Mouse (Mus musculus): ENCODE results near the gene Rif1.

The Rif1 gene

DNA sequence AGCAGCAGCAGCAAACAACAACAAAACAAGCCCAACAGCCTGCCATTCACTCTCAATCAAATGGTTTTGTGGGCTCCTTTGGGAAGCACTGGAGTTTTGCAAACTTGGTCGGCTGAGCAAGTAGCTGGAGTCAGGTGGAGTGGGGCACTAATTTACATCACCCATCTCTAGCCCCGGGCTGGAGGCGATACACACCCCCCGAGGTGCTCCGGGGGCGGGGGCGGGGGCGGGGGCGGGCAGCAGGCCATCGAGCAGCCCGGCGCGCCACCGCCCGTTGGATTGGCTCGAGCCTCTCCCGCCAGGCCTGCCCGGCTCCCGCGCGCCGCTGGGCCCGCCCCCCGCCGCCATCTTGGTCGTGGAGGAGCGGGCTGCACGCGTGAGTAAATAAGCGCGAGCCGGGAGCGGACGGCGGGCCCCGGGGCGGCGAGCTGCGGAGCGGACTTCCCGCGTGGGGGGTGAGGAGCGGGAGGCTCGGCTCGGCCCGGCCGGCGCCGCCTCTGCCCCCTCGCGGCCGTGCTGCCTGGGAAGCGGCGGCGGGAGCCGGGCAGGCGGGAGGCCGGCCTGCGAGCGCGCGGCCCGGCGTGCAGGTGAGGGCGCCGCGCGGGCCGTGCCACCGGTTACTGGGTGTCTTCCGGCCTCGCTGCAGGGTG is at the start of gene Rif1:
TSS of gene Rif1 (plus strand) at position 342 of the 650 bp plus-strand sequence.
- DNase-seq (ENCODE audit: extremely low read depth, low read depth, low spot score) = no peak

- DNase-seq (ENCODE audit: extremely low read depth, low read depth, low spot score) = no peak
Observed at GRCm38 (mm10) chr2:52027061-52027460, 45.6 kb upstream of the Rif1 start.

DNA sequence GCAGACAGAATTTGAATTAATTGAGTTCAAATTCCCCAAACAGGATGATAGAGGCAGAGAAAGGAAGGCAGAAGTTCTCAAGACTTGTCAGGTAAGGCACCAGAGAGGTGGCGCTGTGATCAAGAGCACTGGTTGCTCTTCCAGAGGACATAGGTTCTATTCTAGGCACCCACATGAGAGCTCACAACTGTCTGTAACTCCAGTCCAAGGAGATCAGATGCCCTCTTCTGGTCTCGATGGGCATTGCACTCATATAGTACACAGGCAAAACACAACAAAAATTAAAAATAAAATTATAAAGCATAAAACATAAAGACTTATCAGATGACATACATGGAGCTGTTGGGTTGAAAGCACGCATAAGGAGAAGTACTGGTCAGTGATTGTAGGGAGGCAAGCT is 43.2 kb upstream of the Rif1 start:
- no peak for DNase-seq (ENCODE audit: extremely low read depth, low read depth, low spot score)

DNA sequence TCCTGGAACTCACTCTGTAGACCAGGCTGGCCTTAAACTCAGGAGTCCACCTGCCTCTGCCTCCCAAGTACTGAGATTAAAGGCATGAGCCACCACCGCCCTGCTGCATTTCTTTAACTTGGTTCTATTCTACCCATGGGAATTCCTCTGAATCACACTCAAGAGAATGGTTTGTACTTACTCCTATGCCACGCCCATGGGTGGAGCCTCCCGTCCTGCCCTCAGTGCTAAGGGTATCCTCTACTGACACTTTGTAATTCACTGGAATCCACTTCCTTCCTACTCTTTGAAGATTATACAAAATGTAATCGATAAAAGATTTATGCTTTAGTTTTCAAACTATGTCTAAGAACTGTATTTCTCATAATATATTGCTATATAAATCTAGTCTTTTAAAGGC is 41.1 kb upstream of the Rif1 start:
- DNase-seq (ENCODE audit: extremely low read depth, low read depth, low spot score) = no peak

DNA sequence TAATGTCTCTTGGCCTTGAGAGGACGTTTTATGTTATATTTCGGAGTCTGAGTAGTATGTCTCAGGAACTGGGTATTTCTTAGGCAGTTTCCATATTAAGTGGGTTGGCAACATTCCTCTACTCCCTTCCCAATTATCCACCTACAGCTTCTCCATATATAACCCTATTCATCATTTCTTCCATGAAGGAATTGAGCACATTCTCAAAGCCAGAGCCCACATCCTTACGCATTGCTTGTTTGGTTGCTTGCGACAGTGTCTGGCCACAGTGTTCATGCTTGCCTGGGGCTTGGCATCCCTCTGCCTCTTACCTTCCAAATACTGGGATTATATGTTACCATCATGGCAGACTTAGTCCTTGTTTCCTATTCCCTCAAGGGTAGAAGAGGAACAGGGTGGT is 38.0 kb upstream of the Rif1 start:
- DNase-seq (ENCODE audit: extremely low read depth, low read depth, low spot score) = no peak

DNA sequence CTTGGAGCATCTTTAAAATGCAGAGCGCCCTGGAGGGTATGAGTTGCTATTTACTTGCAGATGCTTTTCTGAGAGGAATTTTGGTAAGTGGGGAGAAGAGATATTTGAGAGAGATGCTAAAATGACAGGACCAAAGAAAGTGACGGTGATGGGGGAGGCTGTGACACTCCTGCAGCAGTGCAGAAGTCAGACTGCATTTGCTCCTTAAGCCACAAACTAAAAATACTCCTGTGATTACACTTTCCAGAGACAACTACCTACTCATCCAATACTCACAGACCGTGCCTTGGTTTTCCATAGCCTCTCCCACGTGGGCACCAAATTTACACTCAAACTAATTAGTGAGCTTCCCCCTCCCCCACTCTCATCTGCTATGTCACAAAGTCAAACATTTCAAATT is 37.5 kb upstream of the Rif1 start:
- DNase-seq (ENCODE audit: extremely low read depth, low read depth, low spot score) = no peak

DNA sequence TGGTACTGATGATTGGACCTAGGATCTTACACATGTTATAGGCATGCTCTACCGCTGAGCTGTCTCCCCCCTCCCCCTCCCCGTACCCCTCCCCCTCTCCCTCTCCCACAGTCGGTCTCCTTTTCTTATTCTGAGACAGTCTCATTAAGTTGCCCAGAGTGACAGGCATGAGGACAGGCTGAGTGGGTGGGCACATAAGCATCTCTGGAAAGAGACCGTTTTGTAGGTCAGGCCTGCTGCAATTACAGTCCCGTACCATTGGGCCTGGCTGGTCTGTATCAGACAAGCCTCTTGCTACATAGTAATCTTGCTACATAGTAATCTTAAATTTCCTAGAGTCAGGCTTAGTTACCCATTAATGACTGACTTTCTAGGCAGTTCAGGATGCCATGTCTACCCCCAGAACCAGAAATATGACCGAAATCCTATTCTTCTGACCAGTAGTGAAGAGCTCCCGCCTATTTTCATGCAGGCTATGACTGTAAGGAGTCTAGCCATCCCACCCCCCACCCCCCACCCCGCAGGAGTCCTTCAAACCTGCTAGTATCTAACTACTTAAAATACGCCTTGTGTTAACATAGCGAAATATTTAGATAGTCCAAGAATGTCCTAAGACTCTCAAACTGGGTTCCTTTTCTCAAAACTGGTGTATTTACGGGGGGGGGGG is 35.6 kb upstream of the Rif1 start:
- DNase-seq (ENCODE audit: extremely low read depth, low read depth, low spot score) = no peak

- DNase-seq (ENCODE audit: extremely low read depth, low read depth, low spot score) = no peak
Observed at GRCm38 (mm10) chr2:52037882-52038281, 34.8 kb upstream of the Rif1 start, which contains the start of gene Tnfaip6. Tnfaip6 (plus strand) TSS chr2:52038009.

DNA sequence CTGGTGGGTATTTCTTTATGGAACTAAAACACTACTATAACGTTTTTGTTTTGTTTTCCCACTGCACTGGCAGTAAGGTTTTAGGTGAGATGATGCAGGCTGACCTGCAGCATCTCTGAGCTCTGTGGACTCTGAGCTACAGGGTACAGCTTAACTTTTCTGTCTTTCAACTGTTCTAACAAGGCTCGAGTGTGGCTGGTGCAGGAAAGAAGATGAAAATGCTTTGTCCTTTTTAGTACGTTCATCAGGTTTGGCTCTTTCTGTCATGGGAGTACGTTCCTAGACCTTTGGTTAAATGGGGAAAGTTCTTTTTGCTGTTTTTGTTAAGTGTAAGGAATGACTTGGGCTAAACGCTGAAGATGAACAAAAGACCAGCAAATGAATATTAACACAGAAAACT is 34.1 kb upstream of the Rif1 start:
- DNase-seq (ENCODE audit: extremely low read depth, low read depth, low spot score) = no peak

- DNase-seq (ENCODE audit: extremely low read depth, low read depth, low spot score) = no peak
Observed at GRCm38 (mm10) chr2:52039083-52039801, 33.4 kb upstream of the Rif1 start.

GRCm38 (mm10) chr2:52042132-52042531 is 30.5 kb upstream of the Rif1 start:
- no peak for DNase-seq (ENCODE audit: extremely low read depth, low read depth, low spot score)

GRCm38 (mm10) chr2:52042714-52043113 is 29.9 kb upstream of the Rif1 start:
- no peak for DNase-seq (ENCODE audit: extremely low read depth, low read depth, low spot score)

DNA sequence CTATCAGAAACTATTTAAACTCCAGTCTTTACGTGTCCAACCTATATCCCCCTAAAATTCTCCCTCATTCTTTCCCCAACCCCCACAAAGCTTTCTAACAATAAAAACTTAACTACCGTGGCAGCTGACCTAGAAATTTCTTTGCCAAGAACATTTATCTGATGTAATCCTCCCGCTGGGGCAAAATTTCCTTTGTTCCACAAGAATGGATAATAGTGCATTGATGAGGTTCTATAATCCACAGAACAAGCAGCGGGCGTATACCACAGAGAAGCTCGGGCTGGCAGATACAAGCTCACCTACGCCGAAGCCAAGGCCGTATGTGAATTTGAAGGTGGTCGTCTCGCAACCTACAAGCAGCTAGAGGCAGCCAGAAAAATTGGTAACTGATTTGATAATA is 29.1 kb upstream of the Rif1 start:
- DNase-seq (ENCODE audit: extremely low read depth, low read depth, low spot score) = no peak

DNA sequence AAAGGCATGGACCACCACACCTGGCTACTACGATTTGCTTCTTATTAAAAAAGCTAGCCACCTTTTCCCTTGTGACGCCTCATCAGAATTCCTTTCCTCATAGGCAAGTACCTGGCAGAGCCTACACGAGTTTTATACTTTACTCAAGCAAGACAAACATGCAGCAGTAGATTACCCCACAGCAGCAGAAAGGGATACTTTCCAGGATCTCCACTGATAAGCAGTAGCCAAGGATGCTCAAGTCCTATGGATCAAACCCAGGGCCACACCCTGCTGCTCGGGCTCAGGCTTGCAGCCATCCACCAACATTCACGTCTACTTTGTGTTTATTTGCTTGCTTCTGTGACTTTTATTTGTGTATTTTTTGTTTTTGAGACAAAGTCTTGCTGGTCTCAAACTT is 26.6 kb upstream of the Rif1 start:
- DNase-seq (ENCODE audit: extremely low read depth, low read depth, low spot score) = no peak

GRCm38 (mm10) chr2:52050823-52051222 is 21.8 kb upstream of the Rif1 start:
- DNase-seq (ENCODE audit: extremely low read depth, low read depth, low spot score) = no peak

- DNase-seq (ENCODE audit: extremely low read depth, low read depth, low spot score) = no peak
Observed at GRCm38 (mm10) chr2:52052335-52052734, 20.3 kb upstream of the Rif1 start.

DNA sequence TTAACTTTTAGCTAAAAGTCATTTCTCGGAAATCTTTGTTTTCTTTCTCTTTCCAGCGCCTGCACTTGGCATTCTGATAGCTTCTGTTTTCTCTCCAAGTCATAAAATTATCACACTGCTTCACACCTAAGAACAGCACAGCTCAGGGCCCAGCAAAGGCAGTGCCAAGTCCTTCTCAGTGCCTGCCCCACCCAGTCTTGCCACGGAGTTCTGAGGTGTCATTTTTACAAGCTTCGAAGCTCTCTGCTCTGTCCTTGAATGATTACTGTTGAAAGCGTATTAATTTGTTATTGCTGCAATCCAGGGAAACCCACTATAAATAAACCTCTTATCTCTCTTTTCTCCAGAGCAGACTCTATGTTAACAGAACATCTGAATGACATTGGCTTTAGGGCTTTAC is 19.1 kb upstream of the Rif1 start:
- DNase-seq (ENCODE audit: extremely low read depth, low read depth, low spot score) = no peak

- DNase-seq (ENCODE audit: extremely low read depth, low read depth, low spot score) = no peak
Observed at GRCm38 (mm10) chr2:52055616-52056015, 17.0 kb upstream of the Rif1 start.

GRCm38 (mm10) chr2:52057099-52057498 is 15.5 kb upstream of the Rif1 start:
- no peak for DNase-seq (ENCODE audit: extremely low read depth, low read depth, low spot score)

DNA sequence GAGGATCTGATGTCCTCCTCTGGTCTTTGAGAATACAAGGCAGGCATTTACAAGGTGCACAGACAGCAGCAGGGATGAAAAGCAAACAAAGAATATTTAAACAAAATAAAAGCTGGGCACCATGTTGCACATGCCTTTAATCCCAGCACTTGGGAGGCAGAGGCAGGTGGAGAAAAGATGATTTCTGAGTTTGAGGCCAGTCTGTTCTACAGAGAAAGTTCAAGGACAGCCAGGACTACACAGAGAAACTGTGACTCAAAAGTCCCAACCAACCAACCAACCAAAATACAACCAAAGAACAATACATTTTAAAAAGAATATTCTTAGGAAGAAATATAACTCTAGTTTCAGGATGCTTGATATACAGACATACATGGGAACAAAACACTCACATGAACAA is 15.0 kb upstream of the Rif1 start:
- no peak for DNase-seq (ENCODE audit: extremely low read depth, low read depth, low spot score)

DNA sequence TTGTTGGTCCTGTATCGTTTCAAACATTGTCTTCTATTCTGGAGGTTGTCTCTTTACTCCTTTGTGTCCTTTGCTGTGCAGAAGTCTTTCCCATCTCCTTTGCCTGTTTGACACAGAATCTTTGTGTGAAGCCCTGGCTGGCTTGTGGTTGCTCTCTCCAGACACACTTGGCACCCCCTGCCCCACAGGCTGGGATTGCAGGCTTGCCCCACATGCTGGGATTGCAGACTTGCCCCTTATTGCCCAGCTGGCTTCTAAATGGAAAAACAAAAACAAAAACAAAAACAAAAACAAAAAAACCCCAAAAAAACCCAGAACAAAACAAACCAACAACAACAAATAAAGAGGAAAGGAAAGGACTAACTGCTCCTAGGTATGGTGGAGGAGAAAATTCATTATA is 4.0 kb upstream of the Rif1 start:
- DNase-seq (ENCODE audit: extremely low read depth, low read depth, low spot score) = no peak

- DNase-seq (ENCODE audit: extremely low read depth, low read depth, low spot score) = no peak
Observed at GRCm38 (mm10) chr2:52070816-52071215, 1.8 kb upstream of the Rif1 start.

Data from fat pad, adult 2 months (tissue).